Mouse (Mus musculus) right cerebral cortex, adult 2 months (tissue): ENCODE results near the gene Atp6v1b1.
"Not testable (repeated sequence)": the region's sequence is repeated elsewhere in the genome, so short reads cannot be mapped to it uniquely, and the experiment has no call there.

Source experiments
- DNase-seq, 2 experiments: peaks; one replicate each; pipeline ENCODE4 v3.0.0; 2021 to 2022; ENCODE audit warnings: low spot score in 2 of 2

Gene Atp6v1b1

DNA sequence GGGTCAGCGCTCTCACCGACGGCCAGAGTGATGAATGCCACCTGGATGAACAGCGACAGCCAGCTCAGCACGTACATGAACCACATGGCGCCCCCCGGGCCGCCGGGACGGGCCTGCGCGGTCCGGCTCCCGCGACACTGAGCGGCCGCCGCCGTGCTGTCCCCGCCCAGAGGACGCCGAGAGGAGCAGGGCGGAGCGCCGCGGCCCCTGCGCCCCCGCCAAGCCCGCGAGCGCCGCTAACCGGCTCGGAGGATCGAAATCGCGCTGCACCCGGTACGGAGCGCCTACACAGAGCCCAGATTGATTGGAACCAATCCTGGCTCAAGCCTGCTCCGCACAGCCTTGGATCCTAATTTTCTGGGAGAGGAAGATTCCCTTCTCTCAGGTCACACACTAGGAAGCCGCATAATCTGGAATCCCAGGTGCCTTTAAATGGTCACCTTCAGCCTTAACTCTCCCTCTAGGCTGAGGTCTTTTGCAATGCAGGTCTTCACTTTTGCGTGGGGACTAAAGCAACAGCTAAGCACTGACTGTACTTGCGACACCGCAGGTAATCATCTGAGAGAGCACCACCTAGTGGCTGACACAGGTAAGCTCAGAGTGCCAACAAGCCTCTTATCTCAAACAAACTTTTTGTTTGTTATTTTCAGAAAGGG, 33.0 kb downstream of the Atp6v1b1 start, which contains the start of gene Tex261:
Gene Tex261 (minus strand): TSS at position 176 of the 656 bp plus-strand sequence.
- peak; percentile 84 to 91 for DNase-seq

DNA sequence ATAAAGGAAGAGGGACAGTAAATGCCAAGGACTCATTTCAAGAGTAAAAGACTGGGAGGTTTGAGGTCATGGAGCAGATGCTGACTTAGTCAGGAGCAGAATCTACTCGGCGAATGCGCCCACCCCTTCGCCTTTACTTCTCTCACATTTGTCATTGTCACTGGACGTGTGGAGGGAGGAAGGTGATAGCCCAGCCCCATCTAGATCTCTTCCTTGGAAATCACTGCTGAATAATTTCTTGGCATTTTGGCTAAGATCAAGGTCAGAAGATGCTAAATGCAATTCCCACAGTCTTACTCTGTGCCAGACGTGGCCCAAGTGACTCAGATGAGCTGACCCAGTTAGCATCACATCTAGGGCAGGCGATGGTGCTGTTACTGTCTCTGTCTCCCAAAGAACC, 35.5 kb downstream of the Atp6v1b1 start:
- DNase-seq, result no peak

DNA sequence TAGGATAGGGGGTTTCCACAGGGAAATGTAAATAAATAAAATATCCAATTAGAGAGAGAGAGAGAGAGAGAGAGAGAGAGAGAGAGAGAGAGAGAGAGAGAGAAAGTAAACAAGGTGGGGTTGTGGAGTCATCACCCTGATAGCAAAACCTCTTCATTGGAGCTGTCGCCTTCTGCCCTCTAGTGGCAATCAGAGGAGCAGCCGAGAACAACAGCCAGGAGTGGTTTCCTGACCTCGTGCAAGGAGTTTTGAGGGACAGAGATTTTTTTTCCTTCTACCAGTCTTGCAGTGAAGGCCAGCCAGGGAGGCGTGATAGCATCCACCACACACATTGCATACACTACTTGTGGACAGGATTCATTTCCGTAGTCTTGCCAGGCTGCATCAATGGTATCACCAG, 36.2 kb downstream of the Atp6v1b1 start:
- DNase-seq, result peak in 1 of 2 experiments; percentile 42

DNA sequence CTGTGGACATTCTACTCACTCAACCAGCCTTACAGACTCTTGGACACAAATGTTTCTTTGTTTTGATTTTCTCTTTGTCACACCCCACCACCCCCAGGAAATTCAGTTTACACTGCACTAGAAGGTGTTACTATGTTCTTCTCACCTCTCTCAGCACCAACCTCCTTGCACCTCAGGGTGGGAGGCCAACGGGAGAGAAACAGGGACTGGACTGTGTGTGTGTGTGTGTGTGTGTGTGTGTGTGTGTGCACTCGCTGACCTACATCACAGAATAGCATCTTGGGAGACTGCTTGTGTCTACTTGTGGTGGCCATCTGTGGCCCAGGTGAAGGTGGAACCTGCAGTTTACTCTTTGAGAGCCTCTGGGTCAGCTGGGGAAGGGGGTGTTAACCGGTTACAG, 43.6 kb downstream of the Atp6v1b1 start:
- no peak for DNase-seq

DNA sequence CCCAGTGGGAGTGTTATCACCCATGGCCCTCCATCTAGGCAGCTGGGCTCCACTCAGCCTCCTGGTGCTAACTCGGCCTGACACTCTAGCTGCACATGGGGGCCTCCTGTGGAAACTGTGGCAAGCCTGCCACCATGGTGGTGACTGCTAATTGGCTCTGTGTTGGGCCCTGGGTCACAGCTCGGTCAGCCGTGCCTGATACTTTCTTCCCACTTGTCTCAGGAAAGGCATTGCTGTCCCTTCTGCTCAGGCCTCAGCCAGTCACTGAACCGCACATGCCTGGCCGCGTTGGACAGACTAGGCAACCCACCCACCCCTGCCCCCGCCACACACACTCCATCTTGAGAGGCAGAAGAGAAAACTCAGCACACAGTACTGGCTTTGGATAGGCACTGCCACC, 45.8 kb downstream of the Atp6v1b1 start:
- DNase-seq, result no peak

DNA sequence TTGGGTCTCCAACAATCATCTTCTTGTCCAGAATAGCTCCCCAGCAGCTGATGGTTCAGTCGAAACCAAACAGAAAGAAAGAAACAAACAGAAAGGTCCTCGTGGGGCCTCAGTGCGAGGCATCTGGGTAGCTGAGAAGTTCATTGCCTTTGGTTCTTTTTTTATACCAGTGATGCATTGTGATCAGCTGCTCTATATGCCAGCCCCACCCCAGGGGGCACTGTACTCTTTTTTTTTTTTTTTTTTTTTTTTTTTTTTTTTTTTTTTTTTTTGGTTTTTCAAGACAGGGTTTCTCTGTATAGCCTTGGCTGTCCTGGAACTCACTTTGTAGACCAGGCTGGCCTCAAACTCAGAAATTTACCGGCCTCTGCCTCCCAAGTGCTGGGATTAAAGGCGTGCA, 47.7 kb downstream of the Atp6v1b1 start:
- DNase-seq, result not testable (repeated sequence)

DNA sequence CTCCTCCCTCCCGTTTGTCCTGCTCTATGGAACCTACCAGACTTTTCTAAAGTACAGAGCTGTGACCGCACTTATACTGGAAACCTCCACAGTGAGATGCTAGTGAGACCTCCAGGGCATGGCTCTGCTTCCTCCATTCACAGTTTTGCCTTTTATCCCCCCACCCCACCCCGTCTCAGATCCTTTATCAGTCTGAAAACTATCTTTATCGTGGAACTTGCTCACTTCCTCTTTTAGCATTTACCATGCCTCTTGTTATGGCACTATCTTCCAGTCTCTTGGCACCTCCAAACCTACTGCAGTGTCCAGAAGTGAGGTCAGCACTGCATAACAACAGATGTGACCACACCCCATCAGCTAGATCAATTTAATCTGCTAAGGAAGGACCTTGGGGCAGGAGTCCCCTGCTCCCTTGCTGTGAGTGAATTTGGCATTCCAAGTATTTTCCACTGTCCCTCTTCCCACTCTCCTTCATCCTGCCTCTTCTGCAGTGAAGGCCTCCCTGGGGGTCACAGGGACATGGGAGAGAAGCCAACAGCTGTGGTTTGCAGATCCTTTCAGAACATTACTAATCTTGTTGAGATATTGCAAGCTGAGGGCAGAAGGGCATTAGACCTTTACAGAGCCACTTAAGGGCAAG, 48.6 kb downstream of the Atp6v1b1 start:
- no peak for DNase-seq

DNA sequence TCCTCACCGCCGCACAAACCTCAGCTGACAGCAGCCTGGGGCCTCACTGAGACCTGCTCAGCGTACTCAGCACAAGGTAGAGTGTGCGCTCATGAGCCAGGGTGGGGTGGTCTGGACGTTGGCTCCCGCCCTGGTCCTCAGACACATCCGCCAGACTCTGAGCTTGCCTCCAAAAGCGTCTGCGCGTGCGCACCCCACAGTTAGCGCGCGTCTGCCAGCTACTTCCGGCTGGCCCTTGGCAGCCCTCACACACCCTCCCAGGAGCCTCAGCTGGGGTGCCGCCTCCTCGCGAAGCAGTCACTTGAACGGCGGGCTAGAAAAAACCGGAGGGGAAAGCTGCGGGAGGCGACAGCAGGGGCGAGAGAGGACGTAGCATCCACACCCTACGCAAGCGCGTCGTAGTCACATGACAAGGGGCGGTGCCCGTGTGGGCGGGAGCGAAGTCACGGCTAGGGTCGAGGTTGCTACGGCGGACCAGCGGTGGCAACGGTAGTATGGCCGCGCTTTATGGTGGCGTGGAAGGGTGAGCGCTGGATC, 52.0 kb downstream of the Atp6v1b1 start, which contains the start of gene Nagk:
Gene Nagk (plus strand): TSS at position 223 of the 537 bp plus-strand sequence.
- peak; percentile 93 to 95 for DNase-seq

DNA sequence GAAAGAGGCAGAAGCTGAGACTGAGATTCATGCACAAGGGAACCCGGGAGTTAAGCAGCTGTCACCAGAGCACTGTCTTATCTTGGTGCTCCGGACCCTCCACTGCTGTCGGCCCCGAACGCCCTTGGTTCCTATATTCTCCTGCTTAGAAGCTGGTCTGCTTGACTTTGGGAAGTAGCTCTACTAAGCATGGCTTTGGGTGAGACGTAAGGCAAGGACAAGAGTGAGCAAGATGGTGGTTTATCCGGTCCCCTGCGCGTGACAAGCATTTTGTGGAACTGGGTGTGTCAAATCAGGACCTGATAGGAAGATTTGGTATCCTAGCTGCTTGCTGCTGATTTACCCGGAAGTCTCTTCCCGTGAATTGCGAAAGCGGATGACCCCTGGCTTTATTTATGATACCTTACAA, 52.7 kb downstream of the Atp6v1b1 start:
- peak in 1 of 2 experiments; percentile 45 for DNase-seq

DNA sequence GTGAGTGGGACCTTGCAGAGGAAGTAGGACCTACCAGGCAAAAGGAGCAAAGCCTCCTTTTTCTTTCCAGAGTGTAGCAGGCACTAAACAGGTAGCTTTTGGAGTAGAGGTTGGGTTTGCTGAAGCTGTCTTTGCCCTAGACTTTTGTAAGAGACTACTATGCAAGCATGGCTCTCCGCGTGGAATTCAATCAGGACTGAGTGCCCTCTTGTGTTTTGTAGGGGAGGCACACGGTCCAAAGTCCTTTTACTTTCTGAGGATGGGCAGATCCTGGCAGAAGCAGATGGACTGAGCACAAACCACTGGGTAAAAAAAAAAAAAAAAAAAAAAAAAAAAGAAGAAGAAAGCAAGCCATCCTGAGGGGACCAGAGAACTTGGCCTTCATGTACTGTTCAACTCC, 53.9 kb downstream of the Atp6v1b1 start:
- no peak for DNase-seq

DNA sequence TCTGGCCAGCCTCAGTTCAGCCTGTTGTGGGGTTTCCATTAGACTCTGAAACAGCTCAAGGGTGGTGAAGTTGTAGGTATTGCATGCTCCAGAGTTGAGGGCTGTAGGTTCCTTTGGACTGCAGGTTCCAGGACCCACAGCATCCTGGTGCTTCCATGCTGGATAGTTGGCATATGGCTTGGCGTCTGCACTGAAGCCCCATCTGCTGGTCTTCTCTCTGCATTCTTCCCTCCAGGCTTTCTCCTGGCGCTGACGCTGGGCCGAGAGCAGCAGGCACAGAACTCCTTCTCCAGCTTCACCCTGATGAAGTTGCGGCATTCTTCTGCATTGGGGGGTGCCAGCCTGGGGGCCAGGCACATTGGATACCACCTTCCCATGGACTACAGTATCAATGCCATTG, 59.2 kb downstream of the Atp6v1b1 start:
- no peak for DNase-seq

DNA sequence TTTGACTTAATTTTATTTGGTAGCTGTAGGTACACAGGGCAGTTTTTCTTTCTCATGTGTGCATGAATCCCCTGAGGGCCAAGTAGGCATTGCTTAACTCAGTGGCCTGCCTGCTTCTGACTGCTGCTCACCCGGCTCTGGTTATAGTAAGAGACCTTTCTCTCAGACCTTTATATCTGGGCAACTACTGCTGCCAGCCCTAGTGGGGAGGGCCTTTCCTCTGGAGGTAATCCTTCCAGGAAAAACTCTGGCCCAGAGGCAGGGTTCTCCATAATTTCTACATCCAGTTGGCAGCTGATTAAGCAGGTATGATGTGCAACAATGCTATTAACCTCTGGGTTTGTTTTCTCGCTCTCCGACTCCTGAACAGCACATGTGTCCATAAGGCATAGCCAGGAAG, 60.1 kb downstream of the Atp6v1b1 start:
- DNase-seq, result no peak
